Mouse (Mus musculus) thymus, adult 2 months (tissue): ENCODE data around the gene Rtf2. TPM values are rescaled to one million over a fixed set of nuclear protein-coding genes. Genes with fewer than 3 reads are reported as not detected.

Experiments used
- DNase-seq: peaks from one replicate; pipeline ENCODE4 v3.0.0; 2021
- H3K27ac ChIP-seq: fragments of 200-500 bp; 2 replicates; pipeline ENCODE4 v1.5.1; 2012; ENCODE audit warnings: low read length, control low read depth; ENCODE audit not compliant: control insufficient read depth, insufficient read depth
- H3K27me3 ChIP-seq: fragments of 200-500 bp; 2 replicates; pipeline ENCODE4 v1.6.1; 2012; ENCODE audit warnings: mild to moderate bottlenecking, low read length, moderate library complexity, mixed read lengths; ENCODE audit not compliant: control insufficient read depth, insufficient read depth
- H3K36me3 ChIP-seq: fragments of 200-500 bp; 2 replicates; pipeline ENCODE4 v1.6.1; 2012; ENCODE audit warnings: mild to moderate bottlenecking, low read length, moderate library complexity; ENCODE audit not compliant: control insufficient read depth, insufficient read depth
- H3K4me1 ChIP-seq: fragments of 200-500 bp; replicated peaks from 2 replicates; pipeline ENCODE4 v1.6.1; 2012; ENCODE audit warnings: low read length; ENCODE audit not compliant: control insufficient read depth, insufficient read depth
- H3K4me3 ChIP-seq: fragments of 200-500 bp; 2 replicates; pipeline ENCODE4 v1.5.1; 2012; ENCODE audit warnings: mild to moderate bottlenecking, low read length, control low read depth, moderate library complexity; ENCODE audit not compliant: control insufficient read depth, insufficient read depth
- CTCF ChIP-seq: fragments of 200-500 bp; IDR thresholded peaks from 2 replicates; pipeline ENCODE4 v1.5.1; 2012; ENCODE audit warnings: mild to moderate bottlenecking, control low read depth, low read length, moderate library complexity, borderline replicate concordance; ENCODE audit not compliant: control insufficient read depth, poor library complexity, insufficient read depth; ENCODE audit errors: extremely low read depth
- POLR2A ChIP-seq: fragments of 200-500 bp; IDR thresholded peaks from 2 replicates; pipeline ENCODE4 v1.6.1; 2012; ENCODE audit warnings: mild to moderate bottlenecking, low read length, control low read depth, moderate library complexity; ENCODE audit not compliant: control insufficient read depth, poor library complexity, insufficient read depth; ENCODE audit errors: extremely low read depth
- WGBS: fragments of 180-500 bp; shearing (Covaris S2); methylation state at CpG from one replicate; pipeline ENCODE4 v1.1.7; 2018; 5-methylcytosine and 5-hydroxymethylcytosine counted together
- polyA plus RNA-seq: library from polyadenylated mRNA; depleted of rRNA; stranded (reverse); fragments of >200 nt; gene quantifications from 2 replicates; pipeline ENCODE4 v1.2.3, GENCODE M21; 2012; rRNA removed

Gene Rtf2
- polyA plus RNA-seq, 1 experiment = 86.7 TPM

GRCm38 (mm10) chr2:172506121-172506520 lies 65.8 kb downstream of the Rtf2 start:
- H3K4me3 ChIP-seq = no peak overlapping the region
- no peaks in the 10 kb centered on the region for H3K36me3 ChIP-seq
- DNase-seq = no peak
- TF ChIP-seq POLR2A = no peak
- no peaks in the 10 kb centered on the region for H3K4me1 ChIP-seq
- H3K27me3 ChIP-seq = no peaks in the 10 kb centered on the region
- 91% methylated on average over 7 of the region's 7 CpGs for WGBS
- no peak overlapping the region for H3K27ac ChIP-seq

GRCm38 (mm10) chr2:172510056-172510712 lies 69.8 kb downstream of the Rtf2 start:
- Histone ChIP-seq H3K4me1 (no peaks in the 10 kb centered on the region), H3K27ac (no peak overlapping the region), H3K4me3 (no peak overlapping the region), H3K36me3 (no peaks in the 10 kb centered on the region), H3K27me3 (no peaks in the 10 kb centered on the region)
- no peak for TF ChIP-seq POLR2A
- TF ChIP-seq CTCF = no peak
- WGBS = 89% methylated on average over 15 of the region's 15 CpGs
- no peak for DNase-seq

- no peak for TF ChIP-seq POLR2A
- TF ChIP-seq CTCF = no peak
These were observed 70.5 kb downstream of the Rtf2 start for GRCm38 (mm10) chr2:172510899-172511298.

GRCm38 (mm10) chr2:172516407-172516992 lies 76.1 kb downstream of the Rtf2 start:
- Histone ChIP-seq H3K27ac (no peak overlapping the region), H3K4me3 (no peak overlapping the region), H3K36me3 (no peaks in the 10 kb centered on the region), H3K4me1 (no peaks in the 10 kb centered on the region), H3K27me3 (no peaks in the 10 kb centered on the region)
- DNase-seq = no peak
- no peak for TF ChIP-seq CTCF
- no peak for TF ChIP-seq POLR2A
- 36% methylated on average over 11 of the region's 11 CpGs for WGBS

More at GRCm38 (mm10) chr2:172510899-172511298, 70.5 kb downstream of the Rtf2 start:
- H3K4me3 ChIP-seq = no peak overlapping the region
- 58% methylated on average over 3 of the region's 3 CpGs for WGBS
- no peaks in the 10 kb centered on the region for H3K36me3 ChIP-seq
- H3K4me1 ChIP-seq = no peaks in the 10 kb centered on the region
- no peak for DNase-seq
- H3K27ac ChIP-seq = no peak overlapping the region
- no peaks in the 10 kb centered on the region for H3K27me3 ChIP-seq

Other genes starting within 250 kb of the Rtf2 start
- gene Mc3r, start 192.1 kb upstream of the Rtf2 start, polyA plus RNA-seq = not detected in 2 replicates
- gene Fam210b, start 95.0 kb upstream of the Rtf2 start, polyA plus RNA-seq = 6.0 and 6.9 TPM in 2 replicates
- gene Aurka, start 70.0 kb upstream of the Rtf2 start, polyA plus RNA-seq = 47.7 and 52.1 TPM in 2 replicates
- gene Cstf1, start 69.9 kb upstream of the Rtf2 start, polyA plus RNA-seq = 79.1 and 97.7 TPM in 2 replicates
- 2.2 and 2.8 TPM in 2 replicates for gene Cass4, start 46.8 kb upstream of the Rtf2 start, polyA plus RNA-seq
- not detected in 2 replicates for gene Gcnt7, start 18.0 kb downstream of the Rtf2 start, polyA plus RNA-seq
- 0.42 and 0.81 TPM in 2 replicates for gene Fam209, start 32.0 kb downstream of the Rtf2 start, polyA plus RNA-seq
- 0.69 and 0.92 TPM in 2 replicates for gene Tfap2c, start 109.0 kb downstream of the Rtf2 start, polyA plus RNA-seq